Mouse (Mus musculus) bone marrow, adult 2 months (tissue): ENCODE data around the gene Veph1.

ENCODE experiments used
- CTCF ChIP-seq: fragments of 200-500 bp; IDR thresholded peaks from 2 replicates; pipeline ENCODE4 v1.5.1; 2011; ENCODE audit warnings: low read length, control low read depth; ENCODE audit not compliant: control insufficient read depth, insufficient read depth
- POLR2A ChIP-seq: fragments of 200-500 bp; IDR thresholded peaks from 2 replicates; pipeline ENCODE4 v1.6.1; 2011; ENCODE audit warnings: low read depth, mild to moderate bottlenecking, control low read depth, low read length, borderline replicate concordance; ENCODE audit not compliant: control insufficient read depth

DNA sequence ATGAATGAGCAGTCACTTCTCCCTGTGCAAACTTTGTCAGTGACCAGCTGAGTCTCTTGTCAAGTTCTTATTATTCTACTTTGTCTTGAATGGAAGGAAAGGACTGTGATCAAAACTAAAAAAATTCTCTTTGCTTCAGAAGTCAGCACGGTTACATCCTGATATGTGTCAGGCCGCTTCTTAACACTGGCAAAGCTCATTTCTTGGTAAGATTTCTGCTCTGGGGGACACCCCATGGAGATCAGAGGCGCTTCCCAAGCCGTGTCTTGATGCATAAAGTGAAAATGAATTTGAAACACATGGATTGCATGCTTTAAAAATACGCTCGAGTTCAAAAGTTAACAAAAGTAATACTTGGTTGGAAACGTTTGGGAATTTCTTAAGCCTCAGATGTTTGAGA, 159.0 kb downstream of the Veph1 start:
- TF ChIP-seq CTCF (no peak), POLR2A (no peak)
